Mouse (Mus musculus) bone marrow macrophage, adult 2 months (primary cell): ENCODE data around the gene Commd4.

Source experiments
- CTCF ChIP-seq: IDR thresholded peaks from 2 replicates; pipeline ENCODE4 v1.5.1; 2012; ENCODE audit warnings: low read depth, mild to moderate bottlenecking, low read length, moderate library complexity
- POLR2A ChIP-seq: IDR thresholded peaks from 2 replicates; pipeline ENCODE4 v1.6.1; 2012; ENCODE audit warnings: mild to moderate bottlenecking, low read depth, low read length, borderline replicate concordance

- TF ChIP-seq CTCF (no peak), POLR2A (no peak)
These were observed 13.3 kb downstream of the Commd4 start for GRCm38 (mm10) chr9:57144830-57145229.
